Mouse (Mus musculus): ENCODE measurements around the gene Ccdc149. TPM values are rescaled to one million over a fixed set of nuclear protein-coding genes. Genes with fewer than 3 reads are reported as not detected.

Gene Ccdc149
- total and polyA plus RNA-seq, 3 experiments: not detected

DNA sequence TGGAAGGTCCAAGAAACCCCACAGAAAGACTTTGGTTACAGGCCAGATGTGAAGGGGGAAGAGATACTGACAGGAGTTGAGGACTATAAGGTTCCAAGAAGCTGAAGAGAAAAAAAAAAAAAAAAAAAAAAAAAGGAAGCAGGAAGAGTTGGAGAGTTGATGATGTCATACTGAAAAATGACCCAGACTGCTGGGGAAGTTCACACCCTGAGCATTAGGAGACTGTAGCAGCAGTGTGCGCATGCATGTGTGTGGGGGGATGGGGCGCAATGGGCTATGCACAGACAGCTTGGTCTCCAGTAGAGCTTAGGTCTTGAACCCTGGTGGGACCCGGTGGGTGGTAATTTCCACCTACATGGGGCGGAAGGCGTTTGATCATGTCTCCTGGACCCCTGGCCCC lies 87.6 kb downstream of the Ccdc149 start:
- no peaks in the 10 kb centered on the region for H3K9me3 ChIP-seq (replicated peaks; ENCODE audit: insufficient read depth, low read length)
- no peaks in the 10 kb centered on the region for H3K4me1 ChIP-seq (ENCODE audit: control insufficient read depth in 1 of 2, insufficient read depth in 2 of 2, low read length in 2 of 2)
- no peak overlapping the region for H3K9ac ChIP-seq (ENCODE audit: control insufficient read depth, low read depth, low read length, poor library complexity, severe bottlenecking)
- no peaks in the 10 kb centered on the region for H3K36me3 ChIP-seq (ENCODE audit: control insufficient read depth in 1 of 2, insufficient read depth in 2 of 2, low read length in 2 of 2)
- TF ChIP-seq CTCF (IDR thresholded peaks at IDR 0.05 in 2 of 3, conservative IDR thresholded peaks at IDR 0.05 in 1 of 3; ENCODE audit: control insufficient read depth in 1 of 3, insufficient read depth in 1 of 3, low read depth in 2 of 3, low read length in 3 of 3, poor library complexity in 1 of 3, severe bottlenecking in 1 of 3) (no peak), GABPA (IDR thresholded peaks at IDR 0.05; ENCODE audit: low read depth, low read length) (no peak)
- no peak overlapping the region for H3K4me3 ChIP-seq (ENCODE audit: control insufficient read depth in 1 of 2, insufficient read depth in 1 of 2, low read depth in 2 of 2, low read length in 2 of 2)
- H3K79me2 ChIP-seq (ENCODE audit: control insufficient read depth, insufficient read depth, low read length, poor library complexity): no peaks in the 10 kb centered on the region
- no peak for DNase-seq (ENCODE audit: low read depth, low spot score)
- no peaks in the 10 kb centered on the region for H3K27me3 ChIP-seq (ENCODE audit: control insufficient read depth in 1 of 2, insufficient read depth in 2 of 2, low read length in 2 of 2)
- H3K27ac ChIP-seq (ENCODE audit: control insufficient read depth, low read depth, low read length): no peak overlapping the region

DNA sequence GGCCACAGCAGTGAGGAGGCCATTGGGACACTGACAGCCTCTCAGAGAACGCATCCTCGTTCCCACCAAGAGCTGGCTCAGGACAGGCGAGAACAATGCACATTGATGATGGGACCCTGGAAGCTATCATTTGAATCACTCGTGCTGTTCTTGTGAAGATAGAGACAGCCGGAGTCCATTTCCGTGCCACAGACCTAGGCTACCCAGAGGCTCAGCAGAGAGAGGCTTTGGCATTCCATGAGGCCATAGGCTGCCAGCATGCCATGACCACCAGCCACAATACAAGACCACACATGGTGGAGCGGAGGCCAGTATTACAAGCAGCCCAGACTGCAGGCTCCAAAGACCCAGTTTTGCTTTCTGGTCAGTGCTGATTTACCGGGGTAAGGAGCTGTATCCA lies 88.5 kb downstream of the Ccdc149 start:
- H3K27ac ChIP-seq (ENCODE audit: control insufficient read depth, low read depth, low read length): no peak overlapping the region
- H3K79me2 ChIP-seq (ENCODE audit: control insufficient read depth, insufficient read depth, low read length, poor library complexity): no peaks in the 10 kb centered on the region
- no peaks in the 10 kb centered on the region for H3K9me3 ChIP-seq (replicated peaks; ENCODE audit: insufficient read depth, low read length)
- H3K36me3 ChIP-seq (ENCODE audit: control insufficient read depth in 1 of 2, insufficient read depth in 2 of 2, low read length in 2 of 2): no peaks in the 10 kb centered on the region
- H3K4me3 ChIP-seq (ENCODE audit: control insufficient read depth in 1 of 2, insufficient read depth in 1 of 2, low read depth in 2 of 2, low read length in 2 of 2): no peak overlapping the region
- no peaks in the 10 kb centered on the region for H3K4me1 ChIP-seq (ENCODE audit: control insufficient read depth in 1 of 2, insufficient read depth in 2 of 2, low read length in 2 of 2)
- no peaks in the 10 kb centered on the region for H3K27me3 ChIP-seq (ENCODE audit: control insufficient read depth in 1 of 2, insufficient read depth in 2 of 2, low read length in 2 of 2)
- no peak for DNase-seq (ENCODE audit: low read depth, low spot score)
- no peak overlapping the region for H3K9ac ChIP-seq (ENCODE audit: control insufficient read depth, low read depth, low read length, poor library complexity, severe bottlenecking)
- TF ChIP-seq MAFK (IDR thresholded peaks at IDR 0.05; ENCODE audit: borderline replicate concordance, low read depth, low read length) (no peak), TCF12 (IDR thresholded peaks at IDR 0.05; ENCODE audit: low read depth, low read length) (no peak), MAZ (IDR thresholded peaks at IDR 0.05; ENCODE audit: low read depth, low read length) (no peak), CHD1 (IDR thresholded peaks at IDR 0.05; ENCODE audit: low read depth, low read length) (no peak), MYC (IDR thresholded peaks at IDR 0.05; ENCODE audit: low read depth, low read length) (no peak), GABPA (IDR thresholded peaks at IDR 0.05; ENCODE audit: low read depth, low read length) (no peak), HCFC1 (IDR thresholded peaks at IDR 0.05; ENCODE audit: low read depth, low read length) (no peak), TBP (IDR thresholded peaks at IDR 0.05; ENCODE audit: low read depth, low read length) (no peak)

DNA sequence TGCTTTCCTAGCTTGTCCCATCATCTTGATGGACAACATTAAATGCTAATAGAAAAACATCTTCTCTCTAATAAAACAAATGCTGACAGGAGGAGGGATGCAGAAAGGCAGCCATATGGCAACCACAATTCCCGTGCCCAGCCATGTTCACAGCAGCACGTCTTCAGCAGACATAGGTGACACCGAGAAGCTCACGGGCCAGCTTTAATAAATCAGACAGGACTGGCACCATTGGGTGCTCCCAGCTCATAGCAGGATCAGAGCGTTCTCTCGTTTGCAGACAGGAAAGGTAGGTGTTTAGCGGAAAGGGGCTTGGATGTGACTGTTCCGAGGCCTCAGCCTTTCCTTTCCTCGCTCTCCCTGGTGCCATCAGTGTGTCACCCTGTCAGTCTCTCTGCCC lies 95.5 kb downstream of the Ccdc149 start:
- Histone ChIP-seq H3K27ac (ENCODE audit: control insufficient read depth, low read depth, low read length) (no peak overlapping the region), H3K4me1 (ENCODE audit: control insufficient read depth in 1 of 2, insufficient read depth in 2 of 2, low read length in 2 of 2) (no peaks in the 10 kb centered on the region), H3K9ac (ENCODE audit: control insufficient read depth, low read depth, low read length, poor library complexity, severe bottlenecking) (no peak overlapping the region), H3K4me3 (ENCODE audit: control insufficient read depth in 1 of 2, insufficient read depth in 1 of 2, low read depth in 2 of 2, low read length in 2 of 2) (no peak overlapping the region), H3K79me2 (ENCODE audit: control insufficient read depth, insufficient read depth, low read length, poor library complexity) (no peaks in the 10 kb centered on the region), H3K9me3 (replicated peaks; ENCODE audit: insufficient read depth, low read length) (no peaks in the 10 kb centered on the region), H3K27me3 (ENCODE audit: control insufficient read depth in 1 of 2, insufficient read depth in 2 of 2, low read length in 2 of 2) (no peaks in the 10 kb centered on the region), H3K36me3 (ENCODE audit: control insufficient read depth in 1 of 2, insufficient read depth in 2 of 2, low read length in 2 of 2) (no peaks in the 10 kb centered on the region)
- no peak for TF ChIP-seq ZMIZ1 (IDR thresholded peaks at IDR 0.05; ENCODE audit: low read depth, low read length)
- no peak for TF ChIP-seq CHD2 (IDR thresholded peaks at IDR 0.05; ENCODE audit: low read length)
- no peak for TF ChIP-seq USF2 (IDR thresholded peaks at IDR 0.05; ENCODE audit: borderline replicate concordance in 1 of 2, insufficient read depth in 1 of 2, low read depth in 1 of 2, low read length in 2 of 2)
- TF ChIP-seq TCF12 (IDR thresholded peaks at IDR 0.05; ENCODE audit: low read depth, low read length): no peak
- no peak for TF ChIP-seq GABPA (IDR thresholded peaks at IDR 0.05; ENCODE audit: low read depth, low read length)
- no peak for TF ChIP-seq USF1 (IDR thresholded peaks at IDR 0.05; ENCODE audit: low read depth, low read length)
- TF ChIP-seq GATA1 (IDR thresholded peaks at IDR 0.05; ENCODE audit: low read depth, low read length): no peak
- no peak for TF ChIP-seq ZC3H11A (IDR thresholded peaks at IDR 0.05; ENCODE audit: low read depth, low read length)
- no peak for TF ChIP-seq ELF1 (IDR thresholded peaks at IDR 0.05; ENCODE audit: low read depth, low read length)
- DNase-seq (ENCODE audit: low read depth, low spot score): no peak

Data from MEL (cell line).